Mouse (Mus musculus): ENCODE data around the gene Olfr286.

Gene Olfr286

DNA sequence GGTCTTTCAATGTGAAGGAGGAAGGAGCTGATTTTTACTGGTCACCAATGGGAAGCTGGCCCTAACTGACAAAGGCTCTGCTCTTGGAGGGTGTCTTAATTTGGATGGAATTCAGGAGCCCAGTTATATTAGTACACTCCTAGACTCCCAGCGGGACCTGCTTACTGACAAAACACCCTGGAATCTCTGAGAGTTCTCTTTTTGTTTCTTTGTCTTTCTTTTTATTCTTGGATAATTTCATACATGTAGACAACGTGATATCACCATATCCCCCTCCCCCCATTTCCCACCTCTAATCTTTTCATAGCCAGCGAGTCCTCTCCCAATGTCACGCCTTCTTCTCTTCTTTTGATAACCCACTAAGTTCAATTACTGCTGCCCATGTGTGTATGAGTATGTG, at the start of gene Olfr286:
Olfr286 (minus strand) TSS at position 101 of the 400 bp plus-strand sequence.
- DNase-seq: no peak

DNA sequence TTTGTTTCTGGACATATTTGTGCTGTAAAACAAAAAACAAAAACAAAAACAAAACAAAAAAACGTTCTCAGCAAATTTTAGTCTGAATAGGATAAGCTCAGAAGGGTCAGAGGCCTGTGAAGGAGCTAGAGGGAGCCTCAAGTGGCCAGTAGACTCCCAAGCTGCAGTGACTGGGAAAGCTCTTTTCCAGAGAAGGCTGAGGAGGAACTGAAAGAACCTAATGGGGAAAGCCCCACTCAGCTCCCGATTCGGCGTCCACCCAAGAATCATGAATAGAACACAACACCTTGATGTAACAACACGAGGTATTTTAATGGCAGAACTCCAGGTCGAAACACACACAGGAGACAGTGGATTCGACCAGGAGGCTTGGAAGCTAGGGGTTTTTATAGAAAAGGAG, 23.5 kb upstream of the Olfr286 start:
- no peak for DNase-seq

DNA sequence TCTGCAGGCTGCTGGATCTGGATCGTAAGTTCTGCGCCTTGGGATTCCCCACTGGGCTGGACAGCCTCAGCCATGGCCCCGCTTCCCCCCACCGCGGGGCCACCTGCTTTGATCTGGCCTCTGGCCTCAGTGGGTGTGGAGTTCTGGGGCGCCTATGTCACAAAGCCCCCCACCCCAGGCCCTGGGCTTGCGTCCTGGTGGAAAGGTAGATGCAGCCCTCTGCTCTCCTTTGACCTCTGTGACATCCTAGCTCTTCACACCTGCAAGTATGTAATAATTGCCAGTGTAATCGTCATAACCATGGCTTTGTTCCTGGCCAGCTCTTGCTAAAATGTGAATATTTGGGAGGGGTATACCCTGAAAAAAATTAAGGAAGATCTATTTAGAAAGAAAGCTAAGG, 22.9 kb upstream of the Olfr286 start, which contains the start of gene H1fnt:
H1fnt (minus strand) TSS at position 101 of the 400 bp plus-strand sequence.
- no peak for DNase-seq

DNA sequence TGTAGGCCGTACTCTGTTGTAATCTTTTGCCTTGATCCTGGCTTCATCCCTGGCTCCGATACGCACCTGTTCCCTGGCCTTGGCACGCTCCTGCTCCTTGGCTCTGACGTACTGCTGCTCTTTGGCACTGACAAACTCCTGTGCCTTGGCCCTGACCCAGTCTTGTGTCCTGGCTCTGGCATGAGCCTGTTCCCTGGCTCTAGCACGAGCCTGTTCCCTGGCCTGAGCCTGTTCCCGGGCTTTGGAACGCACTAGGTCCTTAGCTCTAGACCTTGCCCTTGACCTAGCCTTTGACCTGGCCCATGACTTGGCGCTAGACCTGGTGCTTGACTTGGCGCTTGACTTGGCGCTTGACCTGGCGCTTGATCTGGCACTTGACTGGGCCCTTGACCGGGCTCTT, 22.0 kb upstream of the Olfr286 start:
- peak; percentile 13 for DNase-seq

DNA sequence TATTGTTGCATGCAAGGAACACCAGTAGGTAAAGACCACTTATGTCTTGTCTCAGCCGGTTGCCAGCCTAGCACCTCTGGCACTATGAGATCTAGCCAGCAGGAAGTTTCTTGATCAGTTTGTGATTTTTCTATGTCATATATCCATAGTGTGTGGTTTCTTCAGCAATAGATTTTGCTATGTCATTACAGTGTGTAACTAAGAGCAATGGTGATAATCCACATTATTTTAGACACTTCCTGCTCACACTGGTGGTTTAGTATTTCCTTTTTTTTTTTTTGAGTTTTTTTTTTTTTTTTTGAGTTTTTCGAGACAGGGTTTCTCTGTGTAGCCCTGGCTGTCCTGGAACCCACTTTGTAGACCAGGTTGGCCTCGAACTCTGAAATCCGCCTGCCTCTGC, 1.2 kb upstream of the Olfr286 start:
- DNase-seq: no peak

DNA sequence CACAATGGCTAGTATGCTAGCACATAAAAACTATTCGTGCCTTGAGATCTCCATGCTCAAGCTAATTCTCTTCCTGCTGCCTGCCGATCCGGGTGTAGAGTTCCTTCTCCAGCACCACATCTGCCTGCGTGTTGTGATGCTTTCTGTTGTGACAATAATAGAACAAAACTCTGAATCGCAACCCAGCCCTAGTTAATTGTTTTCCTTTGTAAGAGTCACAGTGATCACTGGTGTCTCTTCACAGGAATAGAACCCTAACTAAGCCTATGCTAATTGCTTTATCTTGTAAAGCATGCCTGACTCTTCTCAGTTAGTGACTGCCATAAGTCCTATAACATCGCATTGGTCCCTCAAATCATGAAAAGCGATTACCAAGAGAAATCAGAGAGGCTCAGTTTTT, 8.2 kb downstream of the Olfr286 start:
- DNase-seq: no peak

DNA sequence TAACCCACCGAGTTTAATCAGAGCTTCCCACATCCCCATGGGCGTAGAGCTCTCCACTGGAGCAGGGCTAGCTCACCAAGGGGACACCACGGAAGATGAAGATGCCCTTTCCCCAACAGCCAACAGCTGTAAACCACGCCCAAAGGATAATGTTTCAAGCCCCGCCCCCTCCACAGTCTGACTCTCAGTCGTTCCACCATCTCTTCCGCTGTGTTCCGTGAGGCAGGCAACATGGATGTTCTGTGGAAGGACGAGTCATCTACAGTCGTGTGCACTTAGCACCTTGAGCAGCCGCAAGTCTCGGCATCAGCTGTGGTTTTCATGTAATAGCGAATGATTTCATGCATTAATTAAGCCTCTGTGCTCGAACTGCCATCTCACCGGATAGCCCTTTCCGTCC, 8.6 kb downstream of the Olfr286 start:
- DNase-seq: no peak

DNA sequence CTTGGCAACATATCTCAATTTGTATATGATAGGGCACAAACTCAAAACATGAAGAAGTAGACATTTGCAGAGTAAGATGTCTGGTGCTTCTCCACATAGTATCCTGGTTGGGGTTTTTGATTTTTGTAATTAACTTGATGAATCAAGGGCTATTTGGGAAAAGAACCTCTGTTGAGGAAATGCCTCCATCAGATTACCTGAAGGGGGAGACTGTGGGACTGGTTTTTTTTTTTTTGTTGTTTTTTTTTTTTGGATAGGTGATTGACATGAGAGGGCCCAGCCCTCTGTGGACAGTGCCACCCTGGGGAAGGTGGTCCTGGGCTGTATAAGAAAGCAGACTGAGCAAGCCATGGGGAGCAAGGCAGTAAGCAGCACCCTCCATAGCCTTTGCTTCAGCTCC, 11.9 kb downstream of the Olfr286 start:
- no peak for DNase-seq

DNA sequence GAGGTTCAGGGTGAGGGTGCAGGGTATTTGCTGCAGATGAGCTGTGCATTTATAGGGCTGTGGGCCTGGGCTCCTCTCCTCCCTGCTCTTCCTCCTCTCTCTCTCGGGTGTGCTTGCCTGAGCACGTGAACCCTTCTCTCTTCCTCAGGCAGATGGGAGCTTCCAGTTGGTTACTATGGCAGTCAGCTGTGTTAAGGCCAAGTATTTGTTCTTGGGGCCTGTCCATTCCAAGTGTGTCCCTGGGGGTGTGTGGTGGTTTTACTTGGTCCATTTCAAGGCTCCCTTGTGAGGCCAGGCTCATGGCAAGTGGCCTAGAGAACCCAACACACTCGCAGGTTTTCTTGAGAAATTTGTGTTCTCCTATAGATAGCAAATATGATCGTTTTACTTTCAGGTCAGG, 13.4 kb downstream of the Olfr286 start, which contains the start of the genes Gm44579 and Olfr287:
Gm44579 (minus strand) TSS at position 101 of the 400 bp plus-strand sequence.
Olfr287 (minus strand) TSS at position 180 of the 400 bp plus-strand sequence.
- no peak for DNase-seq

DNA sequence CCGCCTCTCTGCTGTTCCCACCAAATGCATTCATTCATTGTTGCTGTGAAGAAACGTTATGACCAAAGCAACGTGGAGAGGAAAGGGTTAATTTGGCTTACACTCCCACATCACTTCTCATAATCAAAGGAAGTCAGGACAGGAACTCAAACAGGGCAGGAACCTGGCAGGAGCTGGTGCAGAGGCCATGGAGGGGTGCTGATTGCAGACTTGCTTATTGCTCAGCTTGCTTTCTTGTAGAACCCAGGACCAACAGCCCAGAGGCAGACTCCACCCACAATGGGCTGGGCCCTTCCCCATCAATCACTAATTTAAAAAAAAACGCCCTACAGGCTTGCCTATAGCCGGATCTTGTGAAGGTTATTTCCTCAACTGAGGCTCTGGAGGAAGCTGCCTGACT, 20.1 kb downstream of the Olfr286 start:
- peak; percentile 30 for DNase-seq

DNA sequence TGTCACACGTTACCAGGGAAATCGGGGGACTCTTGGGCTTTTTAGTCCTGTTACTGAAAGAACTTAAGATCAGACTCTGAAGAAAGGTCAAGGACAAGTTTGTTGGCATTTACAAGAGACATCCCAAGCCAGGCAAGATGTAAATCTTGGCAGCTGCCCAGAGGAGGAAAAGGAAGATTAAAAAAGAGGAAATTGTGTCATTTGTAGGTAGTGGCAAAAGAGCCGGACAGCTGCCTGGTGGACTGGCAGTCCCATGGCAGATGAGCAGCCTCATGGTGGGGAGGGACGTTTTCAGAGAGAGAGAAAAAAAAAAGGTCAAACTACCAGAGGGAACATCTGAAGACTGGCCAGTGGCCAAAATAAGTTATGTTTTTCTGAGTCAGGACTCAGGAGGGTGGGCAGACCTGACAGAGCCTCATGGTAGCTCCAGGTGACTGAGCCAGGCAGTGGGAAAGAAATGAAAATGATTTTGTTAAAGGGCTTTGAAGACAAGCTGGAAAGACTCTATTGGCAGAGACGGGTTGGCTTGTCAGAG, 20.8 kb downstream of the Olfr286 start:
- peak; percentile 52 for DNase-seq

DNA sequence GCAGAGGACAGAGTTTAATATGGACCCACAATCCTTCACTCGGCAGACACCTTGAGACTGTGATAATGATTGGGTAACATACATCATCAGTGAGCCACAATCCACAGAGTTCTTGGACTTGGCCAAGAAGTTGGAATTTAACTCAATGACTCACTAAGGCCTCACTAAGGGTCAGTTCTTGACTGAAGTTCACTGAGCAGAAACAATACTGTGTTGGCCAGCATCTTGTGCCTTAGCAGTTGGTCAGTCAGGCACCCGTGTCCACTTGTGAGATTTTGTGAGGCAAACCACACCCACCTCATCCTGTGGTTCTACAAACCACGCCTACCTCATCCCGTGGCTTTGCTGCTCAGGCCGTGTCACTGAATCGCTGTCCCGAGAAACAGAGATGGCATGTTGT, 24.6 kb downstream of the Olfr286 start:
- no peak for DNase-seq

DNA sequence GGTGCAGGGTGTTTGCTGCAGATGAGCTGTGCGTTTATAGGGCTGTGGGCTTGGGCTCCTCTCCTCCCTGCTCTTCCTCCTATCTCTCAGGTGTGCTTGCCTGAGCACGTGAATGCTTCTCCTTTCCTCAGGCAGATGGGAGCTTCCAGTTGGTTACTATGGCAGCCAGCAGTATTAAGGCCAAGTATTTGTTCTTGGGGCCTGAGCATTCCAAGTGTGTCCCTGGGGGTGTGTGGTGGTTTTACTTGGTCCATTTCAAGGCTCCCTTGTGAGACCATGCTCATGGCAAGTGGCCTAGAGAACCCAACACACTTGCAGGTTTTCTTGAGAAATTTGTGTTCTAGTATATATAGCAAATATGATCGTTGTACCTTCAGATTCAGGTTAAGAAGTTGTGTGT, 38.8 kb downstream of the Olfr286 start, which contains the start of gene Olfr288:
Olfr288 (minus strand) TSS at position 101 of the 400 bp plus-strand sequence.
- DNase-seq: no peak

DNA sequence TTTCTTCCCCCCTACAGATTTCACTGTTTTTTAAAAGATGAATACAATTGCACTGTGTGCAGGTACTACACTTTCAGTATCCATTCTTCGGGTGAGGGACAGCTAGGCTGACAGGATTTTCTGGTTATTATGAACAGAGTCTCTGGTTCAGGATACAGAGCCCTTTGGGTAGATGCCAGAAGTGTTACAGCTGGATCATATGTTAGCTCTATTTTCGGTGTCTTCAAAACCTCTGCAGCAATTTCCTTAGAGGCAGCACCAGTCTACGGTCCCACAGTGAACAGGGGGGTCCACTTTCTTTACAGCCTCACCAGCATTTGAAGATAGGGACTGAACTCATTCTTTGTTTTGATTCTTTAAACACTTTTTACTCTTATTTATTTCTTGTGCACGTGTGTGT, 49.8 kb downstream of the Olfr286 start:
- no peak for DNase-seq

DNA sequence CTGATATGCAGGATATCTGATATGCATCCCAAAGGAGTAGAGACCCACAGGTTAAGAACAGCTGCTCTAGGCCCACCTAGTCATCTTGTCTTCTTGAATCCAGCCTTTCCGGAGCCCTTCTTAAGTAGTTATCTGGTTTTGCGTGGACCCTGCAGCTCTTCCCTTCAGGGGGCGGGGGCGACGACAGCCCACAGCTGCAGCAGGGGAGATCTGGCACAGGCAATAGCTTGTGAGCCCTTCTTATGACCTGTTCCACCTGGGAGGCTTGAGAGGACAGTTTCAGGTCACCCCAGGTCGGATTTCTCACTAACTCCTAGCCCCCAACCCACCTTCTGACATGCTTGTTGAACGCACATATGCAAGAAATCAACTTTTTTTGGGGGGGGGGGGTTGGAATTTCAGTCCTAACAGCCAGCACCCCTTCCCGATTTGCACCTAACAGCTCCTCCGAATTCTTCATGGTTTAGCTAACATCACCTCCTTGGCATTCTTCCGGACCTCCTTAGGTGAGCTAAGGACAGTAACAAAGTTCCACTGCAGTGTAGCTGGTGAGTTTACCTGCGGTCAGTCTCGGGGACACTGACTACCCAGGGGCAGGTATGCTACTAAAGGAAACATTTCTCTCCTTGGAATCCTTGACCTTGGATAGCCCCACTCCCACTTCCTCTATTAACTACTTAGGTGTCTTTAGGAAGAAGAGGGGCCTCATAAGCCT, 52.2 kb downstream of the Olfr286 start:
- no peak for DNase-seq

DNA sequence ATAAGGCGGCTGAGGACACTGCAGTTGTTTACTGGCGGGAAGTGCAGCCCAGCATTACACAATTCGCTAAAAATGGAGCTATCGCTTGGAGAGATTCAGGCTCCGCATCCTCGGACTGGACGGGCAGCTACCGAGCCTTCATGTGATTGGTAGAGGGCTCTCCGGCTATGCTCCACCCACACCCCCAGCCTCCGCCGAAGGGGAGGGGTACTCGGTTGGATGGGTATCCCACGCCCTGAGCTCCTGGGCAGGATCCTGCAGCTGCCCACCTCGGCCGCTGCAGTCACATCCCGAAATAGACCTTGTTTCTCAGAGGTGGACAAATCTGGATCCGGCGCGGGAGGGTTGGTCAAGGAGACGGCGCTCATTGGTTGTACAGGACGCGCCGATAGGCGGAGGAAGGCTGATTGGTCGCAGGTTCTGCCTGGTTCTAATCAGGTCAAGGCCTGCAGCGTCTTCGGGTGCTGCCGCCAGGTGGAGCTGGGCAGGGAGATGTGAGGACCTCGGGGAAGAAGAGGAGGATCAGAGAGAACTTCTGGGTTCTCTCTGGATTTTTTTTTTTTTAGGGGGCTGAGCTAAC, 53.0 kb downstream of the Olfr286 start:
- peak; percentile 96 for DNase-seq

DNA sequence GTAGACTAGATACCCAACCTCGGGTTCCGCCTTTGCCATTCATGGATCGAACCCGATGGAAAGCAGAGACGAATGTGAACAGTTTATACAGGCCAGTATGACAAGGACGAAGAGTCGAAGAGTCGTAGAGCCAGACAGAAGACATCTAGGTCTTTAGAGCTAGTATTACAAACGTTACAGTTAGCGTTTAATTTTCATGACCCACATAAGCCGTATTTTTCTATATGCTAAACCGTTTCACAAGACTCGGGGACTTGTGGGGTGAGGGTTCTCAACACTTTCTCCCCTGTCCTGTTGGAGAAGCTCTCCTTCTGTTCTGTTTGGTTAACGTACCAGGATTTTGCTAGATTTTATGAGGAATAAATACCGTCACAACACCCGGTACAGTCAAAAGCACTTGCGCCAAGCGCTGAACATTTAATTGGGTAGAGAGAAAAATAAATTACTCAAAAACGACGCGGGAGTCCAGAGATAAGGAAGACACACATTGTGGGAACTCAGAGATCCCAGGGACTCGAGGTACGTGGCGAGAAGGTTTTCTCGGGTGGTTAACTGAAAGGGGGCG, 53.6 kb downstream of the Olfr286 start:
- no peak for DNase-seq

DNA sequence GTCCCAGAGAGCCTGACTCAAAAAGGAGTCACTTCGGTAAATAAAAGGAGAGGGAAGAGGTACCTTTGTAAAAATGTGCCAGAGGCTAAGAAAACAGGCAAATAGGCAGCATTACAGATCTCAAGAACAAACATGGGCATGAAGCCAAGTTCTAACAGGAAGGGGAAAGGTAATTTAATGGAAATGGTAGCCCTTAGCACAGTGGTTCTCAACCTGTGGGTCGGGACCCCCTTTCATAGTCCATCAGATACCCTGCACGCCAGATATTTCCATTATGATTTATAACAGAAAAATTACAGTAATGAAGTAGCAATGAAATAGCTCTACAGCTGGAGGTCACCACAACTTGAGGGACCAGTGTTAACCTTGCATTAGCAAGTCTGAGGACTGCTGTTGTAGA, 56.9 kb downstream of the Olfr286 start:
- no peak for DNase-seq
